Mouse (Mus musculus) B cell, adult 2 months (primary cell): Measurements from ENCODE around the gene Rab8b.
"Not testable (repeated sequence)": the region's sequence is repeated elsewhere in the genome, so short reads cannot be mapped to it uniquely, and the experiment has no call there.

Source experiments
- DNase-seq, 2 experiments: peaks; one replicate each; pipeline ENCODE4 v3.0.0; 2022

Rab8b gene

GRCm38 (mm10) chr9:66886366-66886765 is 33.1 kb downstream of the Rab8b start:
- DNase-seq = no peak

GRCm38 (mm10) chr9:66884609-66885008 is 34.9 kb downstream of the Rab8b start:
- DNase-seq = no peak

- no peak for DNase-seq
Measured at GRCm38 (mm10) chr9:66883500-66883899, 36.0 kb downstream of the Rab8b start.

GRCm38 (mm10) chr9:66882406-66882821 is 37.1 kb downstream of the Rab8b start:
- DNase-seq = peak; percentile 21 to 29

- no peak for DNase-seq
Measured at GRCm38 (mm10) chr9:66881858-66882257, 37.6 kb downstream of the Rab8b start.

- DNase-seq = no peak
Measured at GRCm38 (mm10) chr9:66880752-66881151, 38.7 kb downstream of the Rab8b start.

GRCm38 (mm10) chr9:66879486-66879885 is 40.0 kb downstream of the Rab8b start:
- DNase-seq = no peak

GRCm38 (mm10) chr9:66878899-66879298 is 40.6 kb downstream of the Rab8b start:
- DNase-seq = no peak

- no peak for DNase-seq
Measured at GRCm38 (mm10) chr9:66876577-66876976, 42.9 kb downstream of the Rab8b start.

GRCm38 (mm10) chr9:66874297-66874696 is 45.2 kb downstream of the Rab8b start:
- DNase-seq = no peak

- DNase-seq = no peak
Measured at GRCm38 (mm10) chr9:66873531-66873930, 46.0 kb downstream of the Rab8b start.

GRCm38 (mm10) chr9:66873009-66873408 is 46.5 kb downstream of the Rab8b start:
- not testable (repeated sequence) for DNase-seq

- no peak for DNase-seq
Measured at GRCm38 (mm10) chr9:66872015-66872727, 47.3 kb downstream of the Rab8b start.

- DNase-seq = no peak
Measured at GRCm38 (mm10) chr9:66864708-66865107, 54.8 kb downstream of the Rab8b start.

- DNase-seq = no peak
Measured at GRCm38 (mm10) chr9:66863456-66863855, 56.0 kb downstream of the Rab8b start.

- DNase-seq = no peak
Measured at GRCm38 (mm10) chr9:66862202-66862601, 57.3 kb downstream of the Rab8b start.

- DNase-seq = no peak
Measured at GRCm38 (mm10) chr9:66861104-66861767, 58.3 kb downstream of the Rab8b start.

GRCm38 (mm10) chr9:66859523-66859922 is 60.0 kb downstream of the Rab8b start:
- no peak for DNase-seq

- no peak for DNase-seq
Measured at GRCm38 (mm10) chr9:66855865-66856264, 63.6 kb downstream of the Rab8b start.

GRCm38 (mm10) chr9:66852592-66852991 is 66.9 kb downstream of the Rab8b start:
- DNase-seq = no peak

GRCm38 (mm10) chr9:66850966-66851365 is 68.5 kb downstream of the Rab8b start:
- DNase-seq = no peak

- DNase-seq = no peak
Measured at GRCm38 (mm10) chr9:66846822-66847221, 72.7 kb downstream of the Rab8b start.

GRCm38 (mm10) chr9:66835097-66835480 is 84.4 kb downstream of the Rab8b start:
- DNase-seq = no peak

- peak; percentile 99 to 100 for DNase-seq
Measured at GRCm38 (mm10) chr9:66834318-66835096, 85.0 kb downstream of the Rab8b start, which contains the start of gene Aph1c. Aph1c (minus strand) TSS chr9:66834726.
